Mouse (Mus musculus) E14TG2a.4 (cell line): Measurements from ENCODE around the gene Gm47995.
"Not testable (repeated sequence)": the region's sequence is repeated elsewhere in the genome, so short reads cannot be mapped to it uniquely, and the experiment has no call there.

Source experiments
- H3K27me3 ChIP-seq: 2 replicates; pipeline ENCODE4 v1.6.1; 2014; ENCODE audit warnings: low read length, control low read depth; ENCODE audit not compliant: insufficient read depth
- H3K36me3 ChIP-seq: 2 replicates; pipeline ENCODE4 v1.6.1; 2014; ENCODE audit warnings: low read length, control low read depth; ENCODE audit not compliant: insufficient read depth
- H3K4me1 ChIP-seq: replicated peaks from 2 replicates; pipeline ENCODE4 v1.6.1; 2014; ENCODE audit warnings: low read depth, low read length, control low read depth
- H3K4me3 ChIP-seq: replicated peaks from 2 replicates; pipeline ENCODE4 v1.5.1; 2014; ENCODE audit warnings: mild to moderate bottlenecking, low read length
- H3K9me3 ChIP-seq: 2 replicates; pipeline ENCODE4 v1.6.1; 2014; ENCODE audit warnings: low read length, control low read depth
- CTCF ChIP-seq: conservative IDR thresholded peaks from 2 replicates; pipeline ENCODE4 v1.5.1; 2014; ENCODE audit warnings: low read length
- NANOG ChIP-seq: IDR thresholded peaks from 2 replicates; pipeline ENCODE4 v1.6.1; 2014; ENCODE audit warnings: borderline replicate concordance, low read length, mixed read lengths
- POU5F1 ChIP-seq: IDR thresholded peaks from 2 replicates; pipeline ENCODE4 v1.6.1; 2014; ENCODE audit warnings: low read length, borderline replicate concordance

The Gm47995 gene

GRCm38 (mm10) chr1:151178505-151179083 lies 19.7 kb upstream of the Gm47995 start:
- Histone ChIP-seq H3K27me3 (0 out of 2 replicates have a peak, but pooled peaks cover 5% of the 10 kb centered on the region), H3K36me3 (no peaks in the 10 kb centered on the region), H3K4me3 (no peak overlapping the region), H3K9me3 (no peaks in the 10 kb centered on the region), H3K4me1 (peaks cover 27% of the 10 kb centered on the region)
- TF ChIP-seq POU5F1 (no peak), NANOG (peak; percentile 80), CTCF (no peak)

DNA sequence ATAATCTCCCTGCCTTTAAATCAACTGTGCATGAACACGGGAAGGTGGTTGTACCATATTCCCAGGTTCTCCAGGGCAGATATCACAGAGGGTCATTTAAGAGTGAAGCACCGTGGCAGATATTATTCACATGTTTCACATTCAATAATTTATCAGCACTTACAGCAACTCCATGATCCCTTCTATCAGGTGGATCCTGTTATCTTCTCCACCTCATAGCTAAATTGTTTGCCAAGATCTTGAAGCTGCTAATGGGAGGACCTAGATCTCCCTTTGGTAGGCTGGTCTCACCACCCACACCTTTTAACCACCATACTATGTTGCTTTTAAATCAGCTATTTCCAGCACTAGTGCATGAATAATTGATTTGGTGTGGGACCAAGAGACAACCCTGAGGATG lies 18.1 kb upstream of the Gm47995 start:
- H3K27me3 ChIP-seq = 0 out of 2 replicates have a peak, but pooled peaks cover 5% of the 10 kb centered on the region
- no peak for TF ChIP-seq NANOG
- TF ChIP-seq CTCF = no peak
- no peak for TF ChIP-seq POU5F1
- H3K9me3 ChIP-seq = no peaks in the 10 kb centered on the region
- H3K36me3 ChIP-seq = no peaks in the 10 kb centered on the region
- peaks cover 27% of the 10 kb centered on the region for H3K4me1 ChIP-seq
- no peak overlapping the region for H3K4me3 ChIP-seq

DNA sequence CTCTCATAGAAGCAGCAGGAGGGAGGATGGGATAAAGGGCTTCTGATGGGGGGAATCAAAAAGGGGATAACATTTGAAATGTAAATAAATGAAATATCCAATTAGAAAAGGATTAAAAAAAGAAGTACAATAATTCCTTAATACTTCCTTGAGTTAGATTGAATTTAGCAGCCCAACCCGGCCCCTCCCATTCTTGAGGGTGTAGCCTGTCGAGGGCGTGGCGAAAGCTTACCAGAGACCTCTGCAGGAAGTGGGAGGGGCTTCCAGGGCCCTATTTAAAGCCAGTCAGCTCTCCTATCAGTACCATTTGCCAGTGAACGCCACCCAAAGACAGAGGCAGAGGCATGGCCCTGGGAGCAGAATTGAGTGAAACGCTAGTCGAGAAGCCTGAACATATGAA lies 16.0 kb upstream of the Gm47995 start, which contains the start of gene Gm47985:
Gene Gm47985, plus strand, starts transcription at position 272 of the 400 bp plus-strand sequence.
- H3K36me3 ChIP-seq, H3K27me3 ChIP-seq, H3K4me3 ChIP-seq, H3K9me3 ChIP-seq: not testable (repeated sequence)
- H3K4me1 ChIP-seq = peaks cover 15% of the 10 kb centered on the region

DNA sequence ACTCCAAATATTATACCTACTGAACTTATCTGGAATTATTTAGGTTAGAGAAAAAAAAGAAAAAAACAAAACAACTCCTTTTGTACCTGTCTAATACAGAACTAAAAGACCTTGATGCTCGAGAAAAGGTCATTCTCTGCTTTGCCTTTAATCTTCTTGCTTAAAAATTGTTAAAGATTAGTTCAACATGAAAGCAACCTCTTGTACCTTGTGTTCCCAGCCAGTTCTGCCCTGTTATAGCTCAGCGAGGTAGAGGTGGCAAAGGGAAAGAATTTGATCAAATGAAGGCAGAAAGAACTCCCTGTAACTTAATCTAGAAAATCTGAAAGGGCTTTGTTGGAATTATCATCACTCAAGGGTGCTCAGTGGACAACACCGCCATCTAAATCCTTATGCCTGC lies 12.1 kb upstream of the Gm47995 start:
- not testable (repeated sequence) for H3K9me3 ChIP-seq, H3K4me1 ChIP-seq, H3K36me3 ChIP-seq, H3K4me3 ChIP-seq, H3K27me3 ChIP-seq

GRCm38 (mm10) chr1:151186879-151187424 lies 11.3 kb upstream of the Gm47995 start:
- not testable (repeated sequence) for H3K4me3 ChIP-seq, H3K4me1 ChIP-seq, H3K27me3 ChIP-seq, H3K36me3 ChIP-seq, H3K9me3 ChIP-seq

- H3K9me3 ChIP-seq = no peaks in the 10 kb centered on the region
- H3K4me3 ChIP-seq = no peak overlapping the region
- no peaks in the 10 kb centered on the region for H3K36me3 ChIP-seq
- no peaks in the 10 kb centered on the region for H3K4me1 ChIP-seq
- no peaks in the 10 kb centered on the region for H3K27me3 ChIP-seq
- TF ChIP-seq NANOG (no peak), CTCF (no peak), POU5F1 (no peak)
Observed at GRCm38 (mm10) chr1:151188469-151188868, 9.8 kb upstream of the Gm47995 start.

DNA sequence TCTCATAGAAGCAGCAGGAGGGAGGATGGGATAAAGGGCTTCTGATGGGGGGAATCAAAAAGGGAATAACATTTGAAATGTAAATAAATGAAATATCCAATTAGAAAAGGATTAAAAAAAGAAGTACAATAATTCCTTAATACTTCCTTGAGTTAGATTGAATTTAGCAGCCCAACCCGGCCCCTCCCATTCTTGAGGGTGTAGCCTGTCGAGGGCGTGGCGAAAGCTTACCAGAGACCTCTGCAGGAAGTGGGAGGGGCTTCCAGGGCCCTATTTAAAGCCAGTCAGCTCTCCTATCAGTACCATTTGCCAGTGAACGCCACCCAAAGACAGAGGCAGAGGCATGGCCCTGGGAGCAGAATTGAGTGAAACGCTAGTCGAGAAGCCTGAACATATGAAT lies 6.2 kb upstream of the Gm47995 start, which contains the start of gene Gm8947:
Gene Gm8947, plus strand, starts transcription at position 302 of the 400 bp plus-strand sequence.
- H3K9me3 ChIP-seq, H3K4me1 ChIP-seq, H3K36me3 ChIP-seq, H3K4me3 ChIP-seq, H3K27me3 ChIP-seq: not testable (repeated sequence)

DNA sequence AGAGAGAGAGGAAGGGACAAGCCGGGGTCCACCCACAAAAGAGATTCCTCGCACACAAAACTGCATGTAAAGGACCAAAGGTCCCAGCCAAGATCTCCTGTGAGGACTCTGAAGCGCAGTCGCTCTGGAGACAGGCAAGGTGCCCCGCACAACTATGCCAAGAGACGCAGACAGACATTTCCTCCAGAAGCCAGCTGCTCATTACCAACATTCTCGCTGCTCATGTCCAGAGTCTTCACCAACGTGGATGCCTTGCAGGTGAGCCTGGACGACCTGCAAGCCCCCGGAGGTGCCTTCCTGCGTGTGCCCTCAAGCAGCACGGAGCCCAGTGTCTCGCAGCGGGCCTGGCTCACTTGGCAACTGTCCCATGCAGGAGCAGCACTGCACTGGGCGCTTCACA lies 5.5 kb upstream of the Gm47995 start:
- not testable (repeated sequence) for H3K4me1 ChIP-seq, H3K4me3 ChIP-seq, H3K27me3 ChIP-seq, H3K36me3 ChIP-seq, H3K9me3 ChIP-seq

DNA sequence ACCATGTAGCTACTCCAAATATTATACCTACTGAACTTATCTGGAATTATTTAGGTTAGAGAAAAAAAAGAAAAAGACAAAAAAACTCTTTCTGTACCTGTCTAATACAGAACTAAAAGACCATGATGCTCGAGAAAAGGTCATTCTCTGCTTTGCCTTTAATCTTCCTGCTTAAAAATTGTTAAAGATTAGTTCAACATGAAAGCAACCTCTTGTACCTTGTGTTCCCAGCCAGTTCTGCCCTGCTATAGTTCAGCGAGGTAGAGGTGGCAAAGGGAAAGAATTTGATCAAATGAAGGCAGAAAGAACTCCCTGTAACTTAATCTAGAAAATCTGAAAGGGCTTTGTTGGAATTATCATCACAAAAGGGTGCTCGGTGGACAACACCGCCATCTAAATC lies 2.3 kb upstream of the Gm47995 start:
- H3K4me3 ChIP-seq, H3K4me1 ChIP-seq, H3K27me3 ChIP-seq, H3K9me3 ChIP-seq, H3K36me3 ChIP-seq: not testable (repeated sequence)

DNA sequence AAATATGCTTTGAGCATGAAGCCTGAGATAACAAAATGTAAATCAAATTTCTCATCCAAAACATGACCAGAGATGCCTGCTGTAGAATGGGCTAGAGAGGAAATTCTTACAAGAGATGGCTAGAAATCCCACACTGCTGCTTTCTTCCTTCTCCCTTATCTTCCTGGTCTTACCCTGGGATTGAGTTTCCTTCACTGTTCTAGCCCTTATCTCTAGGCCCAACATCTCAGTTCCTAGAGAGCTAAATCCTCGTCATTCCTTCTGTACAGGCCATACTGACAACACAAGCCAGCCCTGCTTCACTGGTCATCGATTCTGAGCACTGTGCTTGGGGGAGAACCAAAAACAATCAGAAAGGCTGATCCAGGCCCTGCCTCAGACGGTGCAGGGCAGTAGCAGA lies 1.6 kb upstream of the Gm47995 start:
- H3K27me3 ChIP-seq, H3K4me3 ChIP-seq, H3K36me3 ChIP-seq, H3K4me1 ChIP-seq, H3K9me3 ChIP-seq: not testable (repeated sequence)

DNA sequence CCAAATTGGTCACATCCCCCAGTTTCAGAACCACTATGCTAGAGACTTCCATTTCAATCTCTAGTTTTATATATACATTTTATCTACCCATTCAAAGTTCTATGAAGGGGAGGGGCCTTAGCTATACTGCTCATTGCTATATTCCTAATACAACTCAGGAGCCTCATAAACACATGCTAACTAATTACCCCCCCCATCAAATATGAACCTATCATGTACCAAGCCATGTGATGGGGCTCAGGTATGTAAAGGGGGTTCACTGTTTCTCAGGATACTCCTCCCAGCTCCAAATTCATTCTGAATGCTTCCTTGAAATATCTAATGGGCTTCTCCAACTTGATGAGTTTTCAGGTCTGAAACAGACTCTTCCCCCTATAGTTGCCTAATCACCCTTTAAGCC lies 2.4 kb downstream of the Gm47995 start:
- not testable (repeated sequence) for H3K4me3 ChIP-seq, H3K4me1 ChIP-seq, H3K9me3 ChIP-seq, H3K27me3 ChIP-seq, H3K36me3 ChIP-seq

DNA sequence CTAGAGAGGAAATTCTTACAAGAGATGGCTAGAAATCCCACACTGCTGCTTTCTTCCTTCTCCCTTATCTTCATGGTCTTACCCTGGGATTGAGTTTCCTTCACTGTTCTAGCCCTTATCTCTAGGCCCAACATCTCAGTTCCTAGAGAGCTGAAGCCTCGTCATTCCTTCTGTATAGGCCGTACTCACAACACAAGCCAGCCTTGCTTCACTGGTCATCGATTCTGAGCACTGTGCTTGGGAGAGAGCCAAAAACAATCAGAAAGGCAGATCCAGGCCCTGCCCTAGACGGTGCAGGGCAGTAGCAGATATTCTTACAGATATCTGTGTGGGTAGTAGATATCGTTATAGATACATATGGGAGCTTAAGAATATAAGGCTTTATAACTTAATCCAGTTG lies 4.5 kb downstream of the Gm47995 start:
- H3K9me3 ChIP-seq, H3K27me3 ChIP-seq, H3K4me3 ChIP-seq, H3K36me3 ChIP-seq, H3K4me1 ChIP-seq: not testable (repeated sequence)

- H3K4me1 ChIP-seq, H3K9me3 ChIP-seq, H3K4me3 ChIP-seq, H3K36me3 ChIP-seq, H3K27me3 ChIP-seq: not testable (repeated sequence)
Observed at GRCm38 (mm10) chr1:151203818-151204217, 5.6 kb downstream of the Gm47995 start, which contains the start of gene 3110040M04Rik. Gene 3110040M04Rik, plus strand, starts transcription at chr1:151204121.

- H3K4me1 ChIP-seq, H3K36me3 ChIP-seq, H3K9me3 ChIP-seq, H3K27me3 ChIP-seq, H3K4me3 ChIP-seq: not testable (repeated sequence)
Observed at GRCm38 (mm10) chr1:151208493-151208892, 10.2 kb downstream of the Gm47995 start.
